Mouse (Mus musculus) WW6 (cell line): Measurements from ENCODE around the gene Tex19.2.
A peak's percentile ranks its signal among the peaks of the same experiment; 100 is the strongest.

Experiments used
- DNase-seq: peaks from one replicate; pipeline ENCODE4 v3.0.0-alpha.2; 2013; ENCODE audit warnings: low read depth, low spot score

The Tex19.2 gene

DNA sequence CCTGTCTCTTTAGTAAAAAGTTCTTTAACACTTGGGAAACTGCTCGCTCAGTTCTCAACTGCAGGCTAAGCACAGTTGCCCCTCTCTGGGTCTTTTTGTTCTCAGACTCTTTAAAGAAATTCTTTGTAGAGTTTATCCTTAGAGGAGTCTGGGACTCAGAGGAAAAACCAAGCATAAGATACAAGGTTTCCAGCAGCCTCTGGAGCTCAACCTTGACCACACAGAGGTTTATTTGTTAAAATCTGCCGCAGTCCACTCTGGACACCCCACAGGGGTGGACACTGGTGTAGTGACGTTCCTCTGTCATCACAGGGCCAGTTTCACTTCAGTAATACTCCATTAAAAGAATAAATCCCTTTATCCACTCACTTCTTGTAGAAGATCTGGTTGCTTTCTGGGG lies at the start of gene Tex19.2:
Gene Tex19.2, minus strand, starts transcription at position 101 of the 400 bp plus-strand sequence.
- no peak for DNase-seq

DNA sequence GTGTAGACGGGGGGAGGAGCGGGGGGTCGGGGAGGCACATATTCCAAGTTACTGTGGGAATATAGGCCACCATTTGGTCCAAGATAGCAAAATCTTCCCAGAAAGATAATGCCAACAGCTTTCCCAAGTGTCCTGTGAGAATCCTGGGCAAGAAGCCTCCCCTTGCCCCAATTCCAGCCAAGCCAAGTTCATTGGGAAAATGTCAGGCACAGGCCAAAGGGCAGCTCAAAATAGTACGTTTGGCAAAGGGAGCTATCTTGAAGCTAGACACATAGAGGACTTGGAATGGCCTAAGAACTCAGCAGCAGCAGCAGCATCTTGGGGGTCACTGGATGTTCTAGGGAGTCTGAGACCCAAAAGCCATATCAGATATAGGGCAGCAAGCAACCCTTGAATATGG lies 45.3 kb upstream of the Tex19.2 start:
- no peak for DNase-seq

DNA sequence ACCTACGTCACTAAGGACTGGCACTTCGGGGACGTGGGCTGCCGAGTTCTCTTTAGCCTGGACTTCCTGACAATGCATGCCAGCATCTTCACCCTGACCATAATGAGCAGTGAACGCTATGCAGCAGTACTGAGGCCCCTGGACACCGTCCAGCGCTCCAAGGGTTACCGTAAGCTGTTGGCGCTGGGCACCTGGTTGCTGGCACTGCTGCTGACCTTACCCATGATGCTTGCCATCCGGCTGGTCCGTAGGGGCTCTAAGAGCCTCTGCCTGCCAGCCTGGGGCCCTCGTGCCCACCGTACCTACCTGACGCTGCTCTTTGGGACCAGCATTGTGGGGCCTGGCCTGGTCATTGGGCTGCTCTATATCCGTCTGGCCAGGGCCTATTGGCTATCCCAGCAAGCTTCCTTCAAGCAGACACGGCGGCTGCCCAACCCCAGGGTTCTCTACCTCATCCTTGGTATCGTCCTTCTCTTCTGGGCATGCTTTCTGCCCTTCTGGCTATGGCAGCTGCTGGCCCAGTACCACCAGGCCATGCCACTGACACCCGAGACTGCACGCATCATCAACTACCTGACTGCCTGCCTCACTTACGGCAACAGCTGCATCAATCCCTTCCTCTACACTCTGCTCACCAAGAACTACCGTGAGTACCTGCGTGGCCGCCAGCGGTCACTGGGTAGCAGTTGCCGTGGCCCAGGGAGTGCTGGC lies 42.3 kb upstream of the Tex19.2 start:
- DNase-seq, result no peak

DNA sequence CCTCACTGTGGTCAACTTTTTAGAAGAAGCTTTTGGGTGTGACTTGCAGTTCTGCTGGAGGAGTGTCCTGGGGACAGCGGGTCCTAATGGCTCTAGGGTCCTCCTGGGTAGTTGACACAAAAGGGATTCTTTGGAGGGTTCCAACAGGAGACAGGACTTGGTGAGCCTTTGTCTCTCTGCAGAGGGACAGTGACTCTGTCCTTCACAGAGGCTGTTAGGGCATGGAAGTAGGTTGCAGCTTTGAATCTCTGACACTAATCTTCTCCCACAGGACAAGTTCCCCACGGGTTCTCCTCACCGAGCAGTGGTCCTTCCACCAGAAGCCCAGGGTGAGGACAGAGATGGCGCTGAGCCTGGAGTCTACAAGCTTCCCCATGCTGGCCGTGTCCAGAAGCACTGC lies 41.5 kb upstream of the Tex19.2 start, which contains the start of gene Uts2r:
Gene Uts2r, plus strand, starts transcription at position 301 of the 400 bp plus-strand sequence.
- no peak for DNase-seq

DNA sequence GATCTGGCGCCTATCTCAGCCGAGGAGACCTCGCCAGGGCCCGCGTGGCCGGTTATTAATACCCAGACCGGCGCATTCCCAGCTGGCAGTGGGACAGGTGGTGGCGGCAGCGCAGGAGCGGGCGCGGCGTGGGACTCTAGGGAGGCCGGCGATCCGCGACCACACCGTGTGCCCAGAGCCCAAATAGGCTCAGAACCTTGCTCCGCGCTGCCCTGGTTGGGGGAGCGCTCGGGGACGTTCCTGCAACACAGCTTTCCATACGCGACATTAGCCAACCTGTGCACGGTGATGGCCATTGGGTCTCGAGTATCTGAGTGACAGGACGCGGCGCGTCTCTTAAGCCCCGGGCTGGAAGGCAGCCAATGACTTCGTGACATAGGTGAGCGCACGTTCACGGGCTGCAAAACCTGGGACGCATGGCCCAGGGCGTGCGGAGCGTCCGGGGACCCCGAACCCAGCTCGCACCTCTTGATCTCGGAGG lies 38.0 kb upstream of the Tex19.2 start:
- no peak for DNase-seq

DNA sequence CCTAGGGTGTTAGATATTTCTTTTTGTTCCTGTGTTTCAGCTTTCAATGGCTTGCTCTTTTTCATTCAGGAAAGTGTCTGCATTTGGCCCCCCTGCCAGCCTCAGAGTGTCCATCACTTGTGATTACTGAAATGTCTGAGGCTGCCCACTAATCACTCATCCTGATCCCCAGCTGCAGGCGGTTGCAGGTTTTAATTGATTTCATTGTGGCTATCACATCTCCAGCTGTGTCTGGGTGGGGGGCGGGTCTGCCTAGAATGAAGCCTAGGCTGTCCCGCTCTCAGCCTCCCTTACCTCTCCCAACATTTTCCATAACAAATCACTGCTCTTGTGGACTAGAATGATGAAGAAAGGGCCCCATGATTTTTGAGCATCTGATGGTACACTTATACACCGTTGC lies 35.7 kb upstream of the Tex19.2 start:
- DNase-seq, result no peak

DNA sequence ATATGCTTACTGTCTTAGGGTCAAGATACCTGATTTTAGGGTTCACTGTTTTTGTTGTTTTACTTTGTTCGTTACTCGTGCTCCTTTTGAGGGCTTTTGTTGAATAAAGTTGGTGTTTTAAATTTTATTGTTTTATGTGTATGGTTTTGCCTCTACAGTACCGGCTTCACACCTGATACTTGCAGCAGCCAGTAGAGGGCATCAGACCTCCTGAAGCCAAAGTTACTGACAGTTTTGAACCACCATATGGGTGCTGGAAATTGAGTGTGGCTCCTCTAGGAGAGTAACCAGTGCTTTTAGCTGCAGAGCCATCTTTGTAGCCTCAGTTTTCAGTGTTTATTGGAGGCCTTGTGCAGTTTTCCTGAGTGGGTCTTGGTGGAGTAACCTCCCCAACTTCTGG lies 29.7 kb upstream of the Tex19.2 start:
- no peak for DNase-seq

DNA sequence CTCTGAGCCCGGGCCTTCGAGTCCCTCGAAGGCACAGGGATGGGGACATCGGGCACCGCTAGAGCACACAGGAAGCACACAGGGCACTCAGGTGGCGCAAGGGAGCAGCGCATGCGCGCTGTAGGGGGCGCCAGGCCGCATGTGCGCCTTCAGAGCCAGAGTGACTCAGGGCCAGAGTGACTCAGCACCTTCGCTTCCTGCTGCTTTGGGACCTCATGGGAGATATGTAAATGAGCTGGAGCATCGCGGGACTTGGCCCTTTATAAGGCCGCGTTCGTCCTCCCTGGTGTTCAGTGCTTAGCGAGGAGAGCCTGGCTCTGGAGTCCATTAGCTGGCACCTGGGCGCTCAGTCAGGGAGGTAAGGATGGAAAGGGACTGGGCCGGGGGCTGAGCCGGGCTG lies 27.4 kb upstream of the Tex19.2 start, which contains the start of gene Tex19.1:
Gene Tex19.1, plus strand, starts transcription at position 279 of the 400 bp plus-strand sequence.
- peak; percentile 94 for DNase-seq

DNA sequence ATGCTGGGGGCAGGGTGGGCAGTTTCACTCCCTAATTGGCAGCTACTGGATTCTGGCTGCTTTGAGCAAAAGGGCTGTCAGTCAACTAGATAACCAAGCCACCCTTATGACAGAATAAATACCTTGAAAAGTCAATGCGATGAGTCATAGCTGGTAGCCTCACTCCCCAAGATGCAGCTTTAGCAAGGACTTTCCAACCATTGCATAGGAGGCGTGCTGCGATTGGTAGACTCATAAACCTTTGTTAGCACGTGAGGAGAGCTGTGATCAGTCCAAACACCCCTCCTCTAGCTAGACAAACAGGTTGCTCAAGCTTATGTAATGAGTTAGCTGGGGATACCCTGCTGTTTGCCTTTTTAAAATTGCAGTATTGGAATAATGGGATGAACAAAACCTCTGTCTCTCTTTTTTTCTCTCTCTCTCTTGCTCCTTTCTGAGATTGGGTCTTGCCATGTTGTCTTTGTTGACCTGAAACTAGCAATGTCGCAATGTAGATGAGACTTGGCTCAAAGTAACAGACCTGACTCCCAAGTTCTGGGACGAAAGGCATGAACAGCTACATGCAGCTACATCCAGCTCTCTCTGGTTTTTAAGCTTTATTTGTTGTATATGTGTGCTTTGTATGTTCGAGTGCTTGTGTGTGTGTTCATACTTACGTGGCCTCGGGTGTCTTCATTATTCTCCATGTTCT lies 25.0 kb upstream of the Tex19.2 start:
- DNase-seq, result no peak

DNA sequence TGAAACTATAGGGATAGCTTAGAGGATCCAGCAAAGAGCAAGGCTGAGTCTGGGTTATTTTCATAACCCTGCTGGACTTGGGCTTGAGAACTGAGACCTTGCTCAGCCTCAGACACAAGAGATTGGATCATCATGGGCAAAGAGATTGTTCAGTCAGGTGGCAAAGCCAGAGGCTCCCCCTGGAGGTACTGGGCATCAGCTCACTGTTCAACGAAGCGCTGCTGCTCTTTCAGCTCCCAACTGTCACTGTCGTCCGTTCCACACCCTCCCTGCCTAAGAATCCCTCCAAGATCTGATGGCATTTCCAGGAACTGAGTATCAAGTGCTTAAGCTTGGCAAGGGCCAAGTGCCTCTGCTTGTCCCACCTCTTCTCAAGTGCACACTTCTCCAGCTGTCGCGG lies 20.3 kb upstream of the Tex19.2 start:
- DNase-seq, result no peak

DNA sequence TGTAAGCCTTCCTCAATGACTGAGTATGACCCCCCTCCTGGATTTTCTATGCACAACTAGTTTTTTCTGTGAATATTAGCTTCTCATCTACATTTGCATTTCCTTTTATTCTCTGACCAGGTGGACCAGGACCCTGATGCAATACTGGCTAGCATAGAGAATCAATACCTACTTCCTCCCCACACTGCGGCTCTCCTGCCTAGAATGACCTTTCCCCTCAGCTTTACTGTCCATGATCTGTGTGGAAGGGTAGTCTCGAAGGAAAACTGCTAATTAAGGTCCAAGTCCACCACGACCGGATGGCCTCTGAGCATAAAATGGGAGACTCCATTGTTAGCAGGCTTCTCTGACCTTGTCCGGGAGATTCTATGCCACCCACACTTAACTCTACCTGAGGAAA lies 19.2 kb upstream of the Tex19.2 start:
- no peak for DNase-seq

DNA sequence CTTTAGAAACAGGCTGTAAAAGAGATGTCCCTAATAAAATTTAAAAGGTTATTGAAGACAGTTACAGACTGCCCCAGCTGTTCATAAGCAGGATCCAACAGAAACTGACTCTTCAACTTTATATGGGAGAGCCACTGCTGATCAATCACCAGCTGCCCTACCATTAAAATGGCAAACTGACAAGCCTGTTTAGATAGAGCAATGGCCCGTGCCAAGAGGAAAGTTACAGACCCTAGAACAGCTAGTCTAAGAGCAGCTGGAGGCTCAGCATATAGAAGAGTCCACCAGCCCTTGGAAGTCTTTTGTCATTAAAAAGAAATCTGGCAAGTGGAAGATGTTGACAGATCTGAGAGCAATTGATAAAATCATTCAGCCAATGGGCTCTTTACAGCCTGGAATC lies 16.1 kb upstream of the Tex19.2 start:
- no peak for DNase-seq

DNA sequence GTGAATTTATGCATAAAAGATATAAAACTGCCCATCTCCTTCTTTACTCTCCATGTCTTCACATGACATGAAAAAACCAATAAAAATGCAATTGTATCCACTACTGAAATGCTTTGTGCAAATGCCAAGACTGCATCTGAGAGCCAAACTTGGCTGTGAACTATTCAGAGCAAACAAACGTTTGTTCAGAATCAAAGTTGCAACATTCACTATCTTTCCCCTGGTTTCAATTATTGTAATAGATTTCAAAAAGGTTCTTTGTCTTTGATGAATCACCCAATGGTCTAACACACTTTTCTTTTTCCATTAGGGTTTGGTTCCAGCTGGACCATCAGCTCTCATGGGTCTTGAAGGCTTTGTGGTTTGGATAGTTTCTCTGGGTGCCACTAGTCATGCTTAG lies 11.1 kb upstream of the Tex19.2 start:
- DNase-seq, result no peak

DNA sequence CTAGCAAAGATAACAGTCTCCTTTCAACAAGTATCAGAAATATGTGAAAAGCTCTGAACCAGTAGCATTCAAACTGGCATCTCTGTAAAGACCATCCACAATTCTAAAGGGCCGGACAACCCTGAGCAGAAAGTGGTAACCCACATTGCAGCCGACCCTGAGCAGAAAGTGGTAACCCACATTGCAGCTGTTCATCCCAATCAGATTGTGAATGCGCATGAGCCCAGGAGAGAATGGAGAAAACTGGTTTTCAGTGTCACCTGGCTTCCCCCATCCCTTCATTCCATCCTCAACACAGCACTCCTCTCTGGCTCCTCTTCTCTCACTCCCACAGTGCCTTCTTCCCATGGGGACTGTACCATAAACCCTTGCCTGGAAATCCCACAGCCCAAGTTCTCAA lies 9.0 kb upstream of the Tex19.2 start:
- no peak for DNase-seq

DNA sequence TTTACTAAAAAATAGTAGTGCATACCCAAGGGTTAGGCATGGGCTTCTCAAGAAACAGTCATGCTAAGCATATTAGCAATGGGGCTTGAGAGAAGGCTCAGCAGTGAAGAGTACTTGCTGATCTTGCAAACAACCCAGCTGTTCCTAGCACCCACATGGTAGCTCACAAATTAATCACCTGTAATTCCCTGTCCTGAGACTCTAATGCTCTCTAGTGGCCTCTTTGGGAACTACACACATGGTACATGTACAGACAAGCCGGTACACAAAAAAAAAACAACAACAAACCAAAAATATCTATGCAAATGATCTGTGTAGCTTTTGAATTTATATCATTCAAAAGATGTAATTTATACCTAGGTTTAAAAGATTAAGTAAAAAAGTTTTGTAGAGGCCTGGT lies 7.9 kb upstream of the Tex19.2 start:
- no peak for DNase-seq

DNA sequence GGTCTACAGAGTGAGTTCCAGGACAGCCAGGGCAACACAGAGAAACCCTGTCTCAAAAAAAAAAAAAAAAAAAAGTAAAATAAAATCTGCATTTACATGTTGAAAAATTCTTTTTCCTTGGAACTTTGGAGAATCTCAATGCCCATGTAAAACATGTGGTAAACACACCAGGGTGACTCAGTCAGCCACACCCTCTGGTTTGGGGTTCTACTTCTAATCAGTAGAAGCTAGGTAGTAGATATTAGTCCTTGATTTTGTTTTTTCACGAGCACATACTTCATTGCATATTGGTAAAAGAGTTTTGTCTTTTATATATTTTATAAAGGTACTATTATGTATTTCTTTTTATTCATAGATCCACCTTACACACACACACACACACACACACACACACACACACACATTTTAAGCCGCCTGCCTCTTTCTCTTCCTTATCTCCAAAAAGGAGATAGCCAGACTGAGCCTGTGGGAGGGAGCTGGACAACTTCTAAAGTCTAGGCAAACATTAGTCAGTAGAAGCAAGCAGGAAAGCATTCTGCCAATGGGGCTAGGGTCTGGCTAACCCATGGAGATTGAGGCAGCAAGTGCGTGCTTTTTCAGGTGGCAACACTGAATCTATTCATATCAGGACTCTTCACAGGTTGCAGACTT lies 7.2 kb upstream of the Tex19.2 start:
- DNase-seq, result no peak

DNA sequence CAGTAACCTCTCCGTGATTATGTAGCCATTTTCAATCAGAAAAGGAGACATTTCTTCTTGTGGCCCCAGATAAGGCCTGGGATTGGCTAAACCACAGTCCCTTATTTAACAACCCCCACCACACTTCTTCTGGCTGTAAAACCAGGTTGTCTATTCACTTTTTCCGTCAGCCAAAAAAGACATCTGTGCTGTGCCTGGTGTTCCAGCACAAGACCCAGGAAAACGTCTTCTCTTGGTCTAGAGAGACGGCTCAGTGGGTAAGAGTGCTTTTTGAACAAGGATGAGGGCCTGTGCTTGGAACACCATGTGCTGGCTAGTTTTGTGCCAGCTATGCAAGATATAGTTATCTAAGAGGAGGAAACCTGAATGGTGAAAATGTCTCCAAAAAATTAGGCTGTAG lies 5.0 kb upstream of the Tex19.2 start:
- no peak for DNase-seq

DNA sequence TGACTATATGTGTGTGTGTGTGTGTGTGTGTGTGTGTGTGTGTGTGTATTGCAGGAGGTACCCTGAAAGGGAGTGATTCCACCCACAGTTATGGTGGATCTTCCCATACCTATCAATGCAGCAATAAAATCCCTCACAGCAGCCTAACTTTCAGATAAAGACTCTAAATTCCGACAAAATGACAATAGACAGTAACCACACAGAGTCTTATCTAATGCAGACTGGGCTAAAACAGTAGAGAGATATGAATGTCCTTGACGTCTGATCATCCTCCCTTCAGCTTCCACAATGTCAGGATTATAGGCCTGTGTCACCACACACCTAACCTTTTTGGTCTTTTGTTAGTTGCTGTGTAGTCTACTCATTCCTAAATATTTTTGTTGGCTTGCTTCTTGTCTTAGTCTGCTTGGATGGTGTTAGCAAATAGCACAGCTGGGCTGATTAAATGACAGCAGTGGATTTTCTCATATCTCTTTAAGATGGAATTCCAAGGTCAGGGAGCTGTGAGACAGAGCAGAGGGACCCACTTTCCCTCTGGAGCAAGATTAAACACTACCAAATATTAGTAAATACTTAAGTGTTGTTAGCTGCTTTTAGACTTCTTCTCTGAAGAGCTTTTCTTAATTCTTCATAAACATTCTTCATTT lies 3.7 kb upstream of the Tex19.2 start:
- DNase-seq, result no peak

DNA sequence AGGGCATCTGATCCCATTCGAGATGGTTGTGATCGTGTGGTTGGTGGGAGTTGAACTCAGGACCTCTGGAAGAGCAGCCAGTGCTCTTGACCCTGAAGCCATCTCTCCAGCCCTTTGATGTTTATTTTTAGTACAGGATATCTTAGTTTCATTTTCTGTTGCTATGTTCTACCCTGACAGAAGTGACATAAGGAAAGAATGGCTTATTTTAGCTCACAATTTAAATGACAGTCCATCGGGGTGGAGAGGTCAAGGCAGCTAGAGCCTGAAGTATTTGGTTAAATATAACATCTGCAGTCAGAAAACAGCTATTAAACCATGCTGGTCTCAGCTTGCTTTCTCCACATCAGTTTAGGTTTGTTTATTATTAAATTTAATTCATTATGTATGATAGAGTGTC lies 2.7 kb upstream of the Tex19.2 start:
- no peak for DNase-seq

DNA sequence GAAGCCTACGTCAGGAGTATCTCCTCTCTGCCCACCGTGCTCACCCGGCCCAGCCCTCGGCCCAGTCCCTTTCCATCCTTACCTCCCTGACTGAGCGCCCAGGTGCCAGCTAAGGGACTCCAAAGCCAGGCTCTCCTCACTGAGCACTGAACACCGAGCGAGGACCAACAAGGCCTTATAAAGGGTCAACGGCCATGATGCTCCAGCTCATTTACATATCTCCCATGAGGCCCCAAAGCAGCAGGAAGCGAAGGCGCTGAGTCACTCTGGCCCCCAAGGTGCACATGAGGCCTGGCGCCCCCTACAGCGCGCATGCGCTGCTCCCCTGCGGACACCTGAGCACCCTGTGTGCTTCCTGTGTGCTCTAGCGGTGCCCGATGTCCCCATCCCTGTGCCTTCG lies 371 bp downstream of the Tex19.2 start:
- no peak for DNase-seq

DNA sequence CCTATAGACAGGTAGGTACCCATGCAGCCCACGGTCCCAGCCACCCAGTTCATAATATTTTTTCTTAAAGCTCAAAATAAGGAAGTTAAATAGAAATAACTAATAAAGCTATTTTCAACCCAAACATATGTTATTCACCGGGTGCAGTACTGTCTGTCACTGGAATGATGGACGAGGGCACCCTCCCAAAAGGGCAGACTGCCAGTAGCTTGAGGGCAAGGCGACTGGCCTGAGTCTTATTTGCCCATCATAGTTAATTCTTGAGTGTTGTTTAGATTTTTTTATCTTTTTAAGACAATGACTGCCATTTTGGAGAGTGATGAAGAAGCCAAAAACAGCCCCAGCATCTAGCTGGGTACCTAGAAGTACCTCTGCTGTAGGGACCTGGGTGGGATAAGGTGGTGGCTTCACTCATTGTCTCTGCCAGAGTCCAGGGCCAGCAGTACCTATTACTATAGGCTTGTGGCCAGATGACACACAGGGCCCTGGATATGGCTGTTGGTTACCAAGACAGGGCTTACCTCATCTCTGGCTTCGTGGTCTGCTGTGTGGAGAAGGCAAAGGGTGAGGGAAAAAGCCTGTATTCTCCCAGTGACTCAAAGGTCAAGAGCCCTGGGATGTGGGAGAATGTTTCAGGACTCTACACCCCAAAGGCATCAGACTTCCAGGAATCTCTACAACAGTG lies 6.2 kb downstream of the Tex19.2 start:
- no peak for DNase-seq

DNA sequence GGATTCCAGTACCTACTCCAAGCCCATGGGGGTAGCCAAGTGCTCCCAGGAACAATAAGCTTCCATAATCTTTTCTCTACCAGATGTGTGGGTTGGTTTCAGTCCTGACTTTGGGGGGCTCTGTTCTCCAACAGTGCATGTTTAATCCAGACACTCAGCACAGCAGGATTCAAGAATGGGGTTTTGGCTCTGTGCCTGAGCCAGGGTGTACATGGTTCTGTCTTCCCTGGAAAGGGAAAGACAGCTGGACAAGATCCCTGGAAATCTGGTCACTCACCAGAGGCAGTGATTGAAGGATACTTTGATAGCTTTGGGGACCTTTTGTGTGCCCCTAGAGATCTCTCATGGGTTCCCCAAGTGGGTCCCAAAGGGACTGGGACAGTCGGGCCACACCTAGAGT lies 6.9 kb downstream of the Tex19.2 start:
- DNase-seq, result no peak
